Mouse (Mus musculus): Measurements from ENCODE around the gene Tmem130.
"Not testable (repeated sequence)": the region's sequence is repeated elsewhere in the genome, so short reads cannot be mapped to it uniquely, and the experiment has no call there.

Gene Tmem130

GRCm38 (mm10) chr5:144761161-144761868, at the start of gene Tmem130:
Gene Tmem130 (minus strand): TSS chr5:144761818.
- in situ Hi-C loops (cut with MboI; ENCODE audit: low pct_unique_long_range_greater_than_20kb in 1 of 2, low sequenced_read_pairs in 2 of 2, unreplicated experiment in 1 of 2) = no loop called here

- in situ Hi-C loops (cut with MboI; ENCODE audit: low pct_unique_long_range_greater_than_20kb in 1 of 2, low sequenced_read_pairs in 2 of 2, unreplicated experiment in 1 of 2) = no loop called here
These were observed 45.3 kb upstream of the Tmem130 start for GRCm38 (mm10) chr5:144806931-144807330.

DNA sequence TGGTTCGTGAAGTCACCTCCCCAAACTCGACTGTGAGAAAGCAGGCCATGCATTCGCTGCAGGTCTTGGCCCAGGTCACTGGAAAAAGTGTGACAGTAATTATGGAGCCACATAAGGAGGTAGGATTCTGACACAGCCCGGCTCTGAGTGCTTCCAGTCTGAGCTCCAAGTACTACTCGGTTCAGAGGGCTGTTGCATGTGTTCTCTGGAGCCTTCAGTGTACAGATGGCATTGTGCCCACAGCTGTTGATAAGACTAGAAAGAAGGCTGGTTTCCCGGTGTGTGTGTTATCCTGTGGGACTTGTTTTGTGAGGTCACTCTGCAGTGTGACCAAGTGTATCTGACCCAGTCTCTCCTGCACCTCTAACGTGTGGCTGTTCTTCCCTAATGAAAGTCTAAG, 42.6 kb upstream of the Tmem130 start:
- in situ Hi-C loops (cut with MboI; ENCODE audit: low pct_unique_long_range_greater_than_20kb in 1 of 2, low sequenced_read_pairs in 2 of 2, unreplicated experiment in 1 of 2) = no loop called here

DNA sequence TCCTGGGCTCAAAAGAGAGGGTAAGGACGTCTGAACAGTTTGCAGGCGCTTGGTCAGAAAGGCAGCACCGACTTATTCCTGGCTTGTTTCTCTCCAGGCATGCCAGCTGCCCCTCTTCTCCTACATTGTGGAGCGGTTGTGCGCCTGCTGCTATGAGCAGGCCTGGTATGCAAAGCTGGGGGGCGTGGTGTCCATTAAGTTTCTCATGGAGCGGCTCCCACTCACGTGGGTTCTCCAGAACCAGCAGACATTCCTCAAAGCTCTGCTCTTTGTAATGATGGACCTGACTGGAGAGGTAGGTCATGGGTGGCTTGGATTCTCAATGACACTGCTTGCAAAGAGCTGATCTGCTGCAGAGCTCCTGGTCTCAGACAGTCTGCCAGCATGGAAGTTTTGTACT, 41.4 kb upstream of the Tmem130 start:
- in situ Hi-C loops (cut with MboI; ENCODE audit: low pct_unique_long_range_greater_than_20kb in 1 of 2, low sequenced_read_pairs in 2 of 2, unreplicated experiment in 1 of 2) = no loop called here

DNA sequence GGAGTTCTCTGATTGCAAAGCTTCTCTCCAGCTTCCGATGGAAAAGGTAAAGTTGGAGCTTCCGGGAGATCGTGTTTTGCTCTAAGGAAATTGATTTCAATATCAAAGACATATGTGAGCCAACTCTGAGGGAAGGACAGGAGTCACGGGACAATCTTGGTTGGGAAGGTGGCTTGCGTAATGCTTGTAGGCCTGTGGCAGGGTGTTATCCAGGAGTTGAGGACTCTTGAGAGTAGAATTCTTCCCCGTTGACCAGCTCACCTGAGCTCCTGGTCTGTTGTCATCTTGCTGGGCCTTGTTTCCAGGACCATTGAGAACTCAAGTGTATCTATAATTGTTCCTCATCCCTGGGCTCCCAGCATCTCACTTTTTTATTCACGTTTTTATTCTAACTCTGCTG, 35.5 kb upstream of the Tmem130 start:
- in situ Hi-C loops (cut with MboI; ENCODE audit: low pct_unique_long_range_greater_than_20kb in 1 of 2, low sequenced_read_pairs in 2 of 2, unreplicated experiment in 1 of 2) = no loop called here

- in situ Hi-C loops (cut with MboI; ENCODE audit: low pct_unique_long_range_greater_than_20kb in 1 of 2, low sequenced_read_pairs in 2 of 2, unreplicated experiment in 1 of 2) = no loop called here
These were observed 33.1 kb upstream of the Tmem130 start for GRCm38 (mm10) chr5:144794687-144795086.

- in situ Hi-C loops (cut with MboI; ENCODE audit: low pct_unique_long_range_greater_than_20kb in 1 of 2, low sequenced_read_pairs in 2 of 2, unreplicated experiment in 1 of 2) = no loop called here
These were observed 31.8 kb upstream of the Tmem130 start for GRCm38 (mm10) chr5:144793374-144793773.

DNA sequence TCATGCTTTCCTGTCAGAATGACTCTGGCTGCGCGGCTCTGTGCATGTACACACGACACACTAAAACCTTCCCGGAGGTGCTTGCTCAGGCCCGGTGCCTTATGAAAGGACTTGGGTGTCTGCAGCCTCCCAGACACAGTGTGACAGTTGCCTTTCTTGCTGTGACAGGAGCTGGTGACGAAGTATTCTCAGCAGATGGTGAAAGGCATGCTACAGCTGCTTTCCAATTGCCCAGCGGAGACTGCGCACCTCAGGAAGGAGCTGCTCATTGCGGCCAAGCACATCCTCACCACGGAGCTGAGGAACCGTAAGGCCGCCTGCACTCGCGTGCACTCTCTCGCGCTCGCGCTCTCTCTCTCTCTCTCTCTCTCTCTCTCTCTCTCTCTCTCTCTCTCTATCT, 24.8 kb upstream of the Tmem130 start:
- in situ Hi-C loops (cut with MboI; ENCODE audit: low pct_unique_long_range_greater_than_20kb in 1 of 2, low sequenced_read_pairs in 2 of 2, unreplicated experiment in 1 of 2) = no loop called here

- in situ Hi-C loops (cut with MboI; ENCODE audit: low pct_unique_long_range_greater_than_20kb in 1 of 2, low sequenced_read_pairs in 2 of 2, unreplicated experiment in 1 of 2) = no loop called here
These were observed 19.0 kb upstream of the Tmem130 start for GRCm38 (mm10) chr5:144780654-144781053.

GRCm38 (mm10) chr5:144773231-144773630, 11.6 kb upstream of the Tmem130 start:
- in situ Hi-C loops (cut with MboI; ENCODE audit: low pct_unique_long_range_greater_than_20kb in 1 of 2, low sequenced_read_pairs in 2 of 2, unreplicated experiment in 1 of 2) = no loop called here

- in situ Hi-C loops (cut with MboI; ENCODE audit: low pct_unique_long_range_greater_than_20kb in 1 of 2, low sequenced_read_pairs in 2 of 2, unreplicated experiment in 1 of 2) = no loop called here
These were observed 7.5 kb upstream of the Tmem130 start for GRCm38 (mm10) chr5:144769067-144769482.

GRCm38 (mm10) chr5:144767911-144768841, 6.6 kb upstream of the Tmem130 start:
- in situ Hi-C loops (cut with MboI; ENCODE audit: low pct_unique_long_range_greater_than_20kb in 1 of 2, low sequenced_read_pairs in 2 of 2, unreplicated experiment in 1 of 2) = no loop called here

DNA sequence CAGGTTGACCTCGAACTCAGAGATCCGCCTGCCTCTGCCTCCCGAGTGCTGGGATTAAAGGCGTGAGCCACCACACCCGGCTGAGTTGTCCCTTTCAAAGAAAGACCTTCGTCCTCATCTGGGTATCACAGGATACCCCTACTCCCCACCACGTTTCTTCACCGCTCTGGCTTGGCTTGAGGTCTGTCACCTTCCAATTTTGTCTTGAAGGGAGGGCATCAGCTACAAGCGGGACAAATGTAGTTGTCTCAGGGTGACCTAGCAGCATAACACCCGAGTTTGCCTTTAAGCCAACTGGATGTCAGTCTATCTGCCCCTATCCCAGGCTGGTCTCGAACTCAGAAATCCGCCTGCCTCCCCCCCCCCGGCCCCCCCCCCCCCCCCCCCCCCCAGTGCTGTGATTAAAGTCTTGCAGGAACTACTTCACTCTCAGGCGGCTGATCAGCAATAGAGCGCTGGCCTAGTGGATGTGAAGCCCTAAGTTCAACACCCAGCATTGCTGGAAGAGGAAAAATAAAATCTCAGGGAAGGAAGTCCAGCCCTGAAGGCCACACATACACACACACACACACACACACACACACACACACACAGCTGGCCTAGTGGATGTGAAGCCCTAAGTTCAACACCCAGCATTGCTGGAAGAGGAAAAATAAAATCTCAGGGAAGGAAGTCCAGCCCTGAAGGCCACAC, 5.6 kb upstream of the Tmem130 start, which contains the start of gene Trrap:
Trrap (plus strand) TSS at position 627 of the 693 bp plus-strand sequence.
- in situ Hi-C loops (cut with MboI; ENCODE audit: low pct_unique_long_range_greater_than_20kb in 1 of 2, low sequenced_read_pairs in 2 of 2, unreplicated experiment in 1 of 2) = not testable (repeated sequence)

DNA sequence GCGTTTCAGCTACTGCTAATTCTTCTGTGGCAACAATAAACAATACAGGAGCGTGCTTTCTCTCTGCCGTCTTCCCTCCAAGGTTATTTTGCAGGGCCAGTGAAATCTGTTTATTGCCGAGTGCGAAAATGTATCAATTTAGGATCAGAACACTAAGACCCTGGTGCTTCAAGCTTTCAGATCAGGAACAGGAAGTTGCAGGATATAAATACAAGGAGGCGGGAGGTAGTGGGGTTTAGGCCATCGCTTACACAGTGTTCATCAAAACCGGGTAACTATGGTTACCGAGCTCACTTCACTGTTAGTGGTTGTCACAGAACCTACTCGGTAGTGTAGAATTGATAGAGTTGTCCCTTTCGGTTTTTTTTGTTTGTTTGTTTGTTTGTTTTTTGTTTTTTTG, 5.0 kb upstream of the Tmem130 start:
- in situ Hi-C loops (cut with MboI; ENCODE audit: low pct_unique_long_range_greater_than_20kb in 1 of 2, low sequenced_read_pairs in 2 of 2, unreplicated experiment in 1 of 2) = no loop called here

DNA sequence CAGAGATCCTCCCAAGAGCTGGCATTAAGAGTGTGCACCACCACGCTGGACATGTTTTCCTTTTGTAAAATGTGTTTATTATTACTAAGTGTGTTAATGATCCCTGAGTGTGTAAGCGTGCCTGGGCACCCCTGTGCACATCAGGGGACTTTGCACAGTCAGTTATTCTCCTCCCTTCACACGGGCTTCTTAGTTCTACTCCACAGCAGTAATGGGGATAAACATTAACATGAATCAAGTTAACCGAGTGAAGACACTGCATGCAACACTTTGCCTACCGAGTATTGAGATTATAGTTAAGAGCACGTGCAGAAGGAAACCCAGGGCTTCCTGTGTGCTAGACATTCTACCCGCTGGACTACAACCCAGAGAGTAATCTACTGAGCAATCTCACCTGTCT, 4.4 kb upstream of the Tmem130 start:
- in situ Hi-C loops (cut with MboI; ENCODE audit: low pct_unique_long_range_greater_than_20kb in 1 of 2, low sequenced_read_pairs in 2 of 2, unreplicated experiment in 1 of 2) = no loop called here

DNA sequence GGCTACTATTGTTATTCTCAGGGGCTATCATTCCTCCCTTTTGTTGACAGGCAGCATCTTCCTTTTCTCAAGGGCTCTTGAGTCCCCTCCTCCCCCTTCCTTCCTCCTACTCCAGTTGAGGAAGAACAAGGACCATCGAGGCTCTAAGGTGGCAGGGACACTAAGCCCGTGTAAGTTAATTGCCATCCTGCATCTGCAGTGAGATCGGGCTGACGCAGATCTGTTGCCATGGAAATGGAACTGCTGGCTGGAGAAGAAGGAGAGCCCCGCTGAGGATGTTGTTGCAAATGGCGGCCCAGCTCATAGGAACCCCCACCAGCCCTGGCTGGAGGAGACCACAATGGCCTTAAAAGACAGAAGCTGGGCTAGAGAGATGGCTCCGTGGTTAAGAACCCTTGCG, 3.2 kb downstream of the Tmem130 start:
- in situ Hi-C loops (cut with MboI; ENCODE audit: low pct_unique_long_range_greater_than_20kb in 1 of 2, low sequenced_read_pairs in 2 of 2, unreplicated experiment in 1 of 2) = no loop called here

DNA sequence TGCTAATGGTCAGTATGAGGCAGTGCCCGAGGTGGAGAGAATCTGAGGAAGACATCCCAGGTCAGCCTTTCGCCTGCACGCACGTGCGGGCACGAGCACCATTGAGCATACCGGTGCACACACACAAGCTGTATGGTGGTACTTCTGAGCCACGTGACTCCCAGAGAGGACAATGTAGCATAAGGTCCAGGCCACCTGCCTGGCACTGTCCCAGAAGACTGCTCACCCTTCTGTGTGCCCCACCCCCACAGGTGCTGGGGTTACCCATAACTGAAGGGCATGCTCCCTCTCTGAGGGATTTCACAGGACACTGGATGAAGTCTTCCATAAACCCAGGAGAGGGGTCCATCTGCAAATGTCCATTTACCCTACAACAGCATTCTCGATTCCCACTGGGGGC, 4.2 kb downstream of the Tmem130 start:
- in situ Hi-C loops (cut with MboI; ENCODE audit: low pct_unique_long_range_greater_than_20kb in 1 of 2, low sequenced_read_pairs in 2 of 2, unreplicated experiment in 1 of 2) = no loop called here

DNA sequence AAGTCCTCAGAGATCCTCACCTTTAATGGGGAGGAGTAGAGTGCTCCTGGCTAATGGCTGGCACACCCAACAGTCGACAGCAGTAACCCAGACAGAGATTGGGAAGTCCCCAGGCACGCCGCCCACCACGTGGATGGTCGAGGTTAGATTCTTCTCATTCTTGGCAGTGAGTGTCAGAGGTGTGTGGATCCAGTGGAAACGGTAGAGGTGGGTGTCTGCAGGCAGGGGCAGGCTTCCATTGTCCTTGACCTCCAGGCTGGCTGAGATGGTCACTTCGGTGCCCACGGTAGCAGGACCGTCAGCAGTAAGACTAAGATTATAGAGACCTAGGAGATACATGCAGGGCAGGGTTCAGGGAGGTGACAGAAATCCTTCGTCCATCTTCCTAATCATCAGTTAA, 6.4 kb downstream of the Tmem130 start:
- in situ Hi-C loops (cut with MboI; ENCODE audit: low pct_unique_long_range_greater_than_20kb in 1 of 2, low sequenced_read_pairs in 2 of 2, unreplicated experiment in 1 of 2) = no loop called here

- in situ Hi-C loops (cut with MboI; ENCODE audit: low pct_unique_long_range_greater_than_20kb in 1 of 2, low sequenced_read_pairs in 2 of 2, unreplicated experiment in 1 of 2) = no loop called here
These were observed 8.6 kb downstream of the Tmem130 start for GRCm38 (mm10) chr5:144753041-144753440.

Measured in mouse embryonic stem cell (cell line).